Mouse (Mus musculus) left cerebral cortex, adult 9 months (tissue): ENCODE measurements around the gene Bptf.
"Not testable (repeated sequence)": the region's sequence is repeated elsewhere in the genome, so short reads cannot be mapped to it uniquely, and the experiment has no call there.

ENCODE experiments used
- DNase-seq, 2 experiments: peaks; one replicate each; pipeline ENCODE4 v3.0.0; 2022; ENCODE audit warnings: low spot score in 2 of 2

The Bptf gene

GRCm38 (mm10) chr11:107018606-107019005, 113.3 kb downstream of the Bptf start:
- DNase-seq = no peak

GRCm38 (mm10) chr11:107017339-107017886, 114.5 kb downstream of the Bptf start:
- DNase-seq = no peak

GRCm38 (mm10) chr11:107016893-107017292, 115.0 kb downstream of the Bptf start:
- no peak for DNase-seq

GRCm38 (mm10) chr11:107015535-107016187, 116.3 kb downstream of the Bptf start:
- DNase-seq = not testable (repeated sequence)

GRCm38 (mm10) chr11:107014597-107015309, 117.2 kb downstream of the Bptf start:
- no peak for DNase-seq

GRCm38 (mm10) chr11:107014020-107014585, 117.8 kb downstream of the Bptf start:
- DNase-seq = no peak

GRCm38 (mm10) chr11:107012324-107013017, 119.5 kb downstream of the Bptf start:
- peak; percentile 93 to 99 for DNase-seq

GRCm38 (mm10) chr11:107011669-107012323, 120.1 kb downstream of the Bptf start:
- no peak for DNase-seq

- DNase-seq = no peak
These were observed 120.8 kb downstream of the Bptf start for GRCm38 (mm10) chr11:107011171-107011570.

- DNase-seq = no peak
These were observed 121.5 kb downstream of the Bptf start for GRCm38 (mm10) chr11:107010447-107010846.

GRCm38 (mm10) chr11:107005538-107005937, 126.4 kb downstream of the Bptf start:
- no peak for DNase-seq

- no peak for DNase-seq
These were observed 129.9 kb downstream of the Bptf start for GRCm38 (mm10) chr11:107001760-107002675.

- DNase-seq = no peak
These were observed 131.9 kb downstream of the Bptf start for GRCm38 (mm10) chr11:106999949-107000513.

GRCm38 (mm10) chr11:106999151-106999948, 132.6 kb downstream of the Bptf start, which contains the start of gene Kpna2:
Gene Kpna2, minus strand, starts transcription at chr11:106999541.
- DNase-seq = peak; percentile 63 to 90

- DNase-seq = peak in 1 of 2 experiments; percentile 44
These were observed 133.2 kb downstream of the Bptf start for GRCm38 (mm10) chr11:106998651-106999150.

GRCm38 (mm10) chr11:106997976-106998375, 134.0 kb downstream of the Bptf start:
- DNase-seq = no peak

GRCm38 (mm10) chr11:106996492-106996891, 135.4 kb downstream of the Bptf start:
- DNase-seq = not testable (repeated sequence)

GRCm38 (mm10) chr11:106994246-106995085, 137.5 kb downstream of the Bptf start:
- DNase-seq = no peak
